Mouse (Mus musculus): ENCODE results near the gene Fgfr2. TPM values are rescaled to one million over a fixed set of nuclear protein-coding genes. Genes with fewer than 3 reads are reported as not detected.

The Fgfr2 gene
- polyA plus RNA-seq, 1 experiment from 2014 or later, result 99.3 TPM

- H3K4me3 ChIP-seq, result no peak overlapping the region
- no peaks in the 10 kb centered on the region for H3K36me3 ChIP-seq
- no peak for DNase-seq (ENCODE audit: low spot score)
- 92% methylated on average over 13 of the region's 13 CpGs for WGBS
- H3K27me3 ChIP-seq (ENCODE audit: low read depth, poor library complexity, severe bottlenecking), result no peaks in the 10 kb centered on the region; the same call in 1 of the 2 replicates
- no peak overlapping the region for H3K27ac ChIP-seq (replicated peaks)
- no peaks in the 10 kb centered on the region for H3K4me1 ChIP-seq
- no peaks in the 10 kb centered on the region for H3K9me3 ChIP-seq (replicated peaks)
These were observed 1494.2 kb downstream of the Fgfr2 start for GRCm38 (mm10) chr7:131628846-131629391.

GRCm38 (mm10) chr7:131628356-131628755 is 1494.8 kb downstream of the Fgfr2 start:
- Histone ChIP-seq H3K4me1 (no peaks in the 10 kb centered on the region), H3K4me3 (no peak overlapping the region), H3K27ac (replicated peaks) (no peak overlapping the region), H3K9me3 (replicated peaks) (no peaks in the 10 kb centered on the region), H3K27me3 (ENCODE audit: low read depth, poor library complexity, severe bottlenecking) (peaks cover 2% of the 10 kb centered on the region; the same call in 1 of the 2 replicates), H3K36me3 (no peaks in the 10 kb centered on the region)
- WGBS, result 91% methylated on average over 17 of the region's 17 CpGs
- no peak for DNase-seq (ENCODE audit: low spot score)

GRCm38 (mm10) chr7:131609677-131610076 is 1513.5 kb downstream of the Fgfr2 start:
- no peak for DNase-seq (ENCODE audit: low spot score)
- Histone ChIP-seq H3K4me1 (no peaks in the 10 kb centered on the region), H3K9me3 (replicated peaks) (no peaks in the 10 kb centered on the region), H3K27me3 (ENCODE audit: low read depth, poor library complexity, severe bottlenecking) (peaks cover 11% of the 10 kb centered on the region), H3K36me3 (no peaks in the 10 kb centered on the region), H3K27ac (replicated peaks) (no peak overlapping the region), H3K4me3 (no peak overlapping the region)
- 42% methylated on average over 7 of the region's 7 CpGs for WGBS

GRCm38 (mm10) chr7:131608049-131608448 is 1515.1 kb downstream of the Fgfr2 start:
- 90% methylated on average over 6 of the region's 6 CpGs for WGBS
- Histone ChIP-seq H3K4me3 (no peak overlapping the region), H3K27ac (replicated peaks) (no peak overlapping the region), H3K36me3 (no peaks in the 10 kb centered on the region), H3K27me3 (ENCODE audit: low read depth, poor library complexity, severe bottlenecking) (peaks cover 25% of the 10 kb centered on the region), H3K4me1 (peaks cover 3% of the 10 kb centered on the region), H3K9me3 (replicated peaks) (no peaks in the 10 kb centered on the region)
- no peak for DNase-seq (ENCODE audit: low spot score)

GRCm38 (mm10) chr7:131605481-131605880 is 1517.7 kb downstream of the Fgfr2 start:
- Histone ChIP-seq H3K27ac (replicated peaks) (no peak overlapping the region), H3K36me3 (no peaks in the 10 kb centered on the region), H3K4me1 (peaks cover 13% of the 10 kb centered on the region), H3K9me3 (replicated peaks) (no peaks in the 10 kb centered on the region), H3K27me3 (ENCODE audit: low read depth, poor library complexity, severe bottlenecking) (peaks cover 50% of the 10 kb centered on the region), H3K4me3 (no peak overlapping the region)
- 79% methylated on average over 4 of the region's 4 CpGs for WGBS
- no peak for DNase-seq (ENCODE audit: low spot score)

GRCm38 (mm10) chr7:131604946-131605345 is 1518.2 kb downstream of the Fgfr2 start:
- Histone ChIP-seq H3K4me1 (peaks cover 13% of the 10 kb centered on the region), H3K4me3 (no peak overlapping the region), H3K36me3 (no peaks in the 10 kb centered on the region), H3K27me3 (ENCODE audit: low read depth, poor library complexity, severe bottlenecking) (peaks cover 56% of the 10 kb centered on the region), H3K9me3 (replicated peaks) (no peaks in the 10 kb centered on the region), H3K27ac (replicated peaks) (no peak overlapping the region)
- WGBS, result 92% methylated on average over 10 of the region's 10 CpGs
- no peak for DNase-seq (ENCODE audit: low spot score)

- Histone ChIP-seq H3K27me3 (ENCODE audit: low read depth, poor library complexity, severe bottlenecking) (peaks cover 72% of the 10 kb centered on the region), H3K27ac (replicated peaks) (peak overlapping the region; percentile 33; the same call in 1 of the 2 replicates), H3K9me3 (replicated peaks) (no peaks in the 10 kb centered on the region), H3K4me1 (peaks cover 24% of the 10 kb centered on the region), H3K36me3 (no peaks in the 10 kb centered on the region), H3K4me3 (no peak overlapping the region)
- 4% methylated on average over 10 of the region's 11 CpGs for WGBS
- no peak for DNase-seq (ENCODE audit: low spot score)
These were observed 1520.0 kb downstream of the Fgfr2 start for GRCm38 (mm10) chr7:131603186-131603585.

GRCm38 (mm10) chr7:131602106-131602505 is 1521.0 kb downstream of the Fgfr2 start:
- DNase-seq (ENCODE audit: low spot score), result no peak
- H3K9me3 ChIP-seq (replicated peaks), result no peaks in the 10 kb centered on the region
- no peak overlapping the region for H3K27ac ChIP-seq (replicated peaks)
- peaks cover 34% of the 10 kb centered on the region for H3K4me1 ChIP-seq
- H3K27me3 ChIP-seq (ENCODE audit: low read depth, poor library complexity, severe bottlenecking), result peaks cover 81% of the 10 kb centered on the region
- H3K36me3 ChIP-seq, result no peaks in the 10 kb centered on the region
- H3K4me3 ChIP-seq, result no peak overlapping the region
- 87% methylated on average over 7 of the region's 7 CpGs for WGBS

GRCm38 (mm10) chr7:131598483-131598824 is 1524.7 kb downstream of the Fgfr2 start:
- Histone ChIP-seq H3K4me1 (peaks cover 34% of the 10 kb centered on the region), H3K4me3 (peak overlapping the region; percentile 30), H3K36me3 (no peaks in the 10 kb centered on the region), H3K27me3 (ENCODE audit: low read depth, poor library complexity, severe bottlenecking) (peaks cover 96% of the 10 kb centered on the region), H3K27ac (replicated peaks) (peak overlapping the region; percentile 81), H3K9me3 (replicated peaks) (no peaks in the 10 kb centered on the region)
- WGBS, result 2% methylated on average over 5 of the region's 5 CpGs
- peak; percentile 81 for DNase-seq (ENCODE audit: low spot score)

GRCm38 (mm10) chr7:131597779-131598482 is 1525.2 kb downstream of the Fgfr2 start:
- peaks cover 97% of the 10 kb centered on the region for H3K27me3 ChIP-seq (ENCODE audit: low read depth, poor library complexity, severe bottlenecking)
- H3K9me3 ChIP-seq (replicated peaks), result no peaks in the 10 kb centered on the region
- H3K36me3 ChIP-seq, result no peaks in the 10 kb centered on the region
- peak overlapping the region; percentile 81 for H3K27ac ChIP-seq (replicated peaks)
- peak; percentile 88 for DNase-seq (ENCODE audit: low spot score)
- peak overlapping the region; percentile 30 for H3K4me3 ChIP-seq
- 7% methylated on average over 12 of the region's 12 CpGs for WGBS
- H3K4me1 ChIP-seq, result peaks cover 29% of the 10 kb centered on the region

- peaks cover 9% of the 10 kb centered on the region for H3K27me3 ChIP-seq (ENCODE audit: low read depth, poor library complexity, severe bottlenecking)
- no peaks in the 10 kb centered on the region for H3K9me3 ChIP-seq (replicated peaks)
- H3K27ac ChIP-seq (replicated peaks), result no peak overlapping the region
- H3K4me1 ChIP-seq, result no peaks in the 10 kb centered on the region
- H3K4me3 ChIP-seq, result no peak overlapping the region
- no peaks in the 10 kb centered on the region for H3K36me3 ChIP-seq
- no peak for DNase-seq (ENCODE audit: low spot score)
- 89% methylated on average over 5 of the region's 5 CpGs for WGBS
These were observed 1537.6 kb downstream of the Fgfr2 start for GRCm38 (mm10) chr7:131585551-131585950.

- DNase-seq (ENCODE audit: low spot score), result no peak
- H3K27ac ChIP-seq (replicated peaks), result no peak overlapping the region
- no peaks in the 10 kb centered on the region for H3K4me1 ChIP-seq
- H3K4me3 ChIP-seq, result no peak overlapping the region
- 72% methylated on average over 9 of the region's 9 CpGs for WGBS
- H3K36me3 ChIP-seq, result no peaks in the 10 kb centered on the region
- H3K9me3 ChIP-seq (replicated peaks), result no peaks in the 10 kb centered on the region
- peaks cover 8% of the 10 kb centered on the region for H3K27me3 ChIP-seq (ENCODE audit: low read depth, poor library complexity, severe bottlenecking)
These were observed 1541.0 kb downstream of the Fgfr2 start for GRCm38 (mm10) chr7:131582178-131582577.

- Histone ChIP-seq H3K9me3 (replicated peaks) (no peaks in the 10 kb centered on the region), H3K4me1 (no peaks in the 10 kb centered on the region), H3K36me3 (peaks cover 42% of the 10 kb centered on the region), H3K27ac (replicated peaks) (no peak overlapping the region), H3K27me3 (ENCODE audit: low read depth, poor library complexity, severe bottlenecking) (no peaks in the 10 kb centered on the region), H3K4me3 (no peak overlapping the region)
- 78% methylated on average over 6 of the region's 6 CpGs for WGBS
- DNase-seq (ENCODE audit: low spot score), result no peak
These were observed 1547.9 kb downstream of the Fgfr2 start for GRCm38 (mm10) chr7:131575246-131575645.
